Mouse (Mus musculus) gastrocnemius, postnatal 25 days (tissue): ENCODE data around the gene Lrrc8d. TPM values are rescaled to one million over a fixed set of nuclear protein-coding genes. Genes with fewer than 3 reads are reported as not detected.

Source experiments
- DNase-seq: peaks from one replicate; pipeline ENCODE4 v3.0.0; 2022
- total RNA-seq, 2 experiments: library from RNA; stranded (reverse); gene quantifications; 1 replicate in 1 of 2; 2 replicates in 1 of 2; pipeline ENCODE4 v1.2.3; 2021

Lrrc8d gene
- total RNA-seq, 2 experiments from 2014 or later: 4.5 to 4.7 TPM

DNA sequence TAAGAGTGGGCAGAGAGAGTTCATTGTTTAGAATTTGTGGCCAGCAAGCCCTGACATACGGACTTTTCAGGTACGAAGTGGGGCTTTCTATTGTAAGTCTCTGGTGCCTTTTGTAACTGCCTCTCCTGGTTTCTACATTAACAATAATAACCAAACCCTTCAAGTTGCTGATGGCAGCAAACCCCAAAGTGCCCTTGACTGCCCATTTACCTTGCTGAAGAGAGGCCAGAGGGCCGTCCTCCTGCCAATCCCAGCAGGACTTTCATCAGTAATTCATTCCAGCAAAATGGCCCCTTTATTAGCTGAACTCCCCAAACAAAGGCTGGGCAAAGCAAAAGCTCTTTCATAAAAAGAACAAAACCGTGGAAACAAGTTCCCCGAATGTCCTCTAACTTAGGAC lies 118.6 kb downstream of the Lrrc8d start:
- no peak for DNase-seq

- DNase-seq: no peak
Observed at GRCm38 (mm10) chr5:105821390-105821789, 121.6 kb downstream of the Lrrc8d start.

DNA sequence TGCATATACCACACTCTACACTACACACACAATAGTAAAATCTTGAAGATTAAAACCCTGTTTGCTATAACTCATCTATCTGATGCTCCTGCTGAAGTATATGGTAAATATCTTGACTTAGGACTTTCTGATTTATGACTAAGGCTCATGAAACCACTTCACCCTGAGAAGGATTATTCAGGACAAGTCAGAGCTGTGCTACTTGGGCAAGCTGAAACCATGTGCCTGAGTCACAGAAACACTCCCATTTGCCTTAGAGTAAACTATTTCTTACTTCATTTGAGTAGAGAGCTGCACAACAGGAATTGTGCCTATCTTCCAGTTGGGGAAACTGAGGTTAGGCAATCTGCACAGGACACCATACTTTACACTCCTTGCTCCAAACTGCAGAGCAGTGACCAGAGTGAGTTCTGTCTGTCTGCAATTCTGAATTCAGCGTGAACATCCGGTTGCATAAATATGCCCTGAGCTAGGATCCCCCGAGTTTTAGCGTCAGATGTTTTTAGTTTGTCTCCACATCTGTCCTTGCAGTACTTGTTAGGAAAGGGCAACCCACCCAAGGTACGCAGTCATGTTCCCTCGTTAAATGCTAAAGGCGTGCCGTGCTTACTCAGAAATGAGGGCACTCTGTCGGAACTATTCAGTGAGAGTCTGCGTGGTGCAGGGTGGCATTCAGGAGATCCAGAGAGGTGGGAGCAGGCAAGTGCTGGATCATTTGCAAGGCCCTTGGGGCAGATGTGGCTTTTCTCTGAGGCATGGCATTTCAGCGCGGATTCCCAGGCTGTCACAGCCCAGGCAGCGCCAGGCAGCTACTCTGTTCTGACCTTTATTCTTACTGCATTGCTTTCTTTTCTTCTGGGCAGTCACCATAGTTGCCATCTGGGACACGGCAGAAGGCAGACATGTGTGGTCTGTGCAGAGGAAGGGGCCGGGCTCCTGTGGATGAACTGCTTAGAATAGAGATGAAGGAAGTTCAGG lies 123.0 kb downstream of the Lrrc8d start:
- no peak for DNase-seq

DNA sequence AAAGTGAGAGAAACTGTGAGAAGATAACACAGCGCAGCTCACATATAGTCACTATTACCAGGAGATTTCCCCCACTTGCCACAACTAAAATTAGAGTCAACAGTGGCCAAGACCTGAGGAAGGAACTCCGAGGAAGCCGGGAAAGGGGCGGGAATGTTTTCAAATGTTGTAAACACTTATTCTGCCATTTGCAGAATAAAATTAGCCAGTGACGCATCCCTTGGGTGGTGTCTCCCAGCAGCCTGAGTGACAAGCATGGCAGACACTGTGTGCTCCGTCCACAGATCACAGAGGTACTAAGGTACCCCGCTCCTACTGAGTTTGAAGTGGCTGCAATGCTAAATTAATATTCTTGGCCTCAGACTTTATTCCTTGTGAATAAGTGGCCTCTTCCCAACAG lies 124.5 kb downstream of the Lrrc8d start:
- DNase-seq: no peak

DNA sequence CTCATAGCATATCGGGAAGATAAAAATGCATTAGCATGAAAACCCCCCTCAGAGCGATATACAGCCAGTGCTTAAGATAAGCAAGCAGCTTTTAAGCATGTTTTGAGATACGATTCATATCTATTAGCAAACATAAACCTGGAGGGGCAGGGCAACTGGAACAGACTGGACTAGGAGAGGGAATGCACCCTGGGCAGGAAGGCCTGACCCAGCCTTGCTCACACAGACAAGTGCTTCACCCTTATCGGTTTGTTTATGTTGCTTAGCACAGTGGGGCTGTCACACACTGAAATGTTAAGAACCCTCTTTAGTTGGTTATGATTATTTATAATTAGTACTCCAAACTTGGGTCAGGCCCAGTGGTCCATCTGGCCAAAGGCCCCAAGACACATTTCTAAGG lies 125.1 kb downstream of the Lrrc8d start:
- DNase-seq: no peak

DNA sequence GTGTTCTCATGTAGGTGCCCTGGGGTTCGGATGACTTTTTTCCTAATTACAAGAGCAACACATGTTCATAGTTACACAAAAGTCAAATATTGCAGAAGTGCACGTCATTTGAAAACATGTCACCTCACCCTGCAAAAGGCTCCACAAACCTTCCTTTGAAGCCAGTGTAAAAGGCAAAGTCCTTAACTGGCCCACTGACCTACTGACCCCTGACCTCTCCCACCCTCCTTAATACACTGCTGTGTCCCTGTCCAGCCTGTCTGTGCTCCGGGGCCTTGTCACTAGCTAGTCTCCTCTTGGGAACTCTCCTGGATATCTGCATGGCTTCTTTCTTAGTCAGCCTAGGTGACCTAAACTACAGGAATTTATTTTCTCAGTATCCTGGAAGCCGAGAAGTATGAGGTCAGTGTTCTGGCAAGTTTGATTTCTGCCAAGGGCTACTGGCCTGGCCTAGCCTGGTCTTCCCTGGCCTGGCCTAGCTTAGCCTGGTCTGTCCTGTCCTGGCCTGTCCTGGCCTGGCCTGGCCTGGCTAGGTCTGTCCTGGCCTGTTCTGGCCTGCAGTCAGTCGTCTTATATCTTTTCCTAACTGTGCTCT lies 127.2 kb downstream of the Lrrc8d start:
- DNase-seq: no peak

DNA sequence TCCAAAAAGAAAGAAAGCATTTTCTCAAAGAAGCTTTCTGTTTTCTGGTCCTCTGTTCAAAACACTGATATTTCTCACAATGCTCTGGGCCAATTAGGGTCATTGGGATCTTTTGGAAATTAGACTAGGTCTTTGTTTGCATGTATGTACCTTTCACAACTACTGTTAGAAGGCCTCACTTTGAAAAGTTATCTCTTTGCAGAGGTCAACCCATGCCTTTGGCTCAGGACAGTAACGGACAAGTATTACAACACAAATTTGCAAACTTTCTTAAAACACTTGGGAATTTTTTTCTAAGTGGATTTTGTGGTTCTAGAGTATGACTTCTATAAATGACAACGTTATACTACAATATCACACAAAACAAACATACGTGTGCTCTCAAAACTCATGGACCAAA lies 128.3 kb downstream of the Lrrc8d start:
- no peak for DNase-seq

GRCm38 (mm10) chr5:105829008-105829586 lies 129.3 kb downstream of the Lrrc8d start:
- no peak for DNase-seq

DNA sequence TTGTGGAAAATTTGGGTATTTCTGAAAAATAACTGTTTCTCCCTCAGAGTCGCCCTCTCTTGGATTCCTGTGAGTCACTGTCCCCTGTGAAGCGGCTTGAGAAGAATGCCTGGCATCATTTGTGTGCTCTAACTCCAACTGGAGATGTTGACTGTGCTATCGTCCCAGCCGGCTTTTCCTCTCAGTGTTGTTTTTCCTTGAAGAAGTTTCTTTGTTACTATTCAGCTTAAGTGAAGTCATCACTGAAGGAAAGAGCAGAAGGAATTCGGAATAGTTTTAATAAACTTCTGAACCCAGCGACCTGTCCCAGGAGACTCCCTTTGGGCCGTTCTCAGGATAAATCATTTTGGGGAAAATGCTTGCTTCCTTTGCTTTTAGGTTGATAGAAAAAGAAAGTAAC lies 132.4 kb downstream of the Lrrc8d start:
- peak; percentile 59 for DNase-seq

- DNase-seq: no peak
Observed at GRCm38 (mm10) chr5:105833923-105834322, 134.2 kb downstream of the Lrrc8d start.

- peak; percentile 68 for DNase-seq
Observed at GRCm38 (mm10) chr5:105836006-105836405, 136.2 kb downstream of the Lrrc8d start.

DNA sequence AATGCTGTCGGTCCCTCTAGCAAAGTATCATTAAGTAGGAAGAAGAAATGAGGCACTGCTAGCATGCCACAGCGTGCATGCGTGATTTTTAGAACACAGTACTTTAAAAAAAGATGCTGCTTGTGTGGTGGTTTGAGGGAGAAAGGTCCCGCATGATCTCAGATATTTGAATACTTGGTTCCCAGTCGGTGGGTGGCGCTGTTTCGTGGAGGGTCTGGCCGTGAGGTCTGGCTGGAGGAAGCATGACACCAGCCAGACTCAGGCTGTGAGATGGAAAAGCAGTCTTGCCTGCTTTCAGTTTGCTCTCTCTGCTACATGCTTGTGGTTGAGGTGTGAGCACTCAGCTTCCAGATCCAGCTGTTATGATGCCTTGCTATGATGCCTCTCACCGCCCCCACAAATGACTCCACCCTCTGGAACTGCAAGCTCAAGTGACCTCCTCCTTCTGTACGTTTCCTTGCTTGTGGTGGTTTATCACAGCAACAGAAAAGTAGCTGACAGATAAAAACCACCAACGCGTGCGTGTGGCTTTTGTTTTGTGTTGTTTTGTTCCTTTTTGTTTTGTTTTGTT lies 140.1 kb downstream of the Lrrc8d start:
- no peak for DNase-seq

DNA sequence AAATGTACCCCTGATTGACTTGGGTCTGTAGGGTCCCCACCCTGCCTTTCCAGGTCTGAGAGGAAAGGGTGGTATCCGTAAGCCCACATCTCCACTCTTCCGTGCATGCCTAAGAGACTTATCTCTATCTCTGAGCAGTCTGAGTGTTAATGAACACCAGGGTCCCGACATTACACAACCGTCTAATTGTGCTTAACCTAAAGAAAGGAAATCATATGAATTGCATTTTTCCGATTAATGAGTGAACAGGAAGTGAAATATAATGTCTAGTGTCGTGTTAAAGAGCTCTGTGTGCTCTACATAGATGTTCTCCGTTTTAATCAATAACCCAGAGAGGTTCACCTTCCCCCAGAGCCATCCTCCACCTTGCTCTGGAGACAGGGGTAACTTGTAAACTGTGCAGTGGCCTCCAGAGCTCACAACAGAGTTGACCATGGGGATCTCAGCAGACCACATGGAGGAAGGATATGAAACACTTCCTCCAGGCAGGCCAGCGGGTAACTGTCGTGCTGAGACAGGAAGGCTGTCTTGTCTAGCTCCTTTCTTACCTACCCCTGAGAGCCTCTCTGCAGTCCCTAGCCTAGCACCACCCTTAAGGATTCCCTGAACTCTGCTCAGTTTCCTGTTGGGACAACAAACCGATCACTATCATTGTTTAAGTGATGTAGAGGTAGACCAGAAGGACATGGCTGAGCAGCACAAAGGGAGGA lies 144.4 kb downstream of the Lrrc8d start:
- no peak for DNase-seq

- DNase-seq: no peak
Observed at GRCm38 (mm10) chr5:105845041-105845440, 145.3 kb downstream of the Lrrc8d start.

- no peak for DNase-seq
Observed at GRCm38 (mm10) chr5:105847726-105848125, 148.0 kb downstream of the Lrrc8d start.

- no peak for DNase-seq
Observed at GRCm38 (mm10) chr5:105849222-105849621, 149.5 kb downstream of the Lrrc8d start.

GRCm38 (mm10) chr5:105849643-105850042 lies 149.9 kb downstream of the Lrrc8d start:
- no peak for DNase-seq

DNA sequence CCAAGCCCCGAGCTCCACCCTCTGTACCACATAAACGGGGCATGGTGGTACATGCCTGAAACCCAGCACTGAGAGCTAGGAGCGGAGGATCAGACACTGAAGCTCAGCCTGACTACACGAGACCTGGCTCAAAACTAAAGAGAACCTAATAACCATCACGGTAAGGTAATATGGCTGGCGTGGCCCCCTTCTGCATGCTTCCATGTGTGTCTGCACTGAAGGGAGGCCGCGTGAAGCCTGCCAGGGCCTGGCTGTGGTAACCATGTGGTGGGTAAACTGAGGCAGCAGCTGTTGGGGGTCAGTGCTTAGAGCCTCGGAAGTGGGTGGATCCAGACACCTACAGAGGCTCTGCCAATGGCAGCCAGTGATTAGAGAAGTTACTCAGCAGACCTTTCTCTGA lies 153.5 kb downstream of the Lrrc8d start:
- DNase-seq: no peak

DNA sequence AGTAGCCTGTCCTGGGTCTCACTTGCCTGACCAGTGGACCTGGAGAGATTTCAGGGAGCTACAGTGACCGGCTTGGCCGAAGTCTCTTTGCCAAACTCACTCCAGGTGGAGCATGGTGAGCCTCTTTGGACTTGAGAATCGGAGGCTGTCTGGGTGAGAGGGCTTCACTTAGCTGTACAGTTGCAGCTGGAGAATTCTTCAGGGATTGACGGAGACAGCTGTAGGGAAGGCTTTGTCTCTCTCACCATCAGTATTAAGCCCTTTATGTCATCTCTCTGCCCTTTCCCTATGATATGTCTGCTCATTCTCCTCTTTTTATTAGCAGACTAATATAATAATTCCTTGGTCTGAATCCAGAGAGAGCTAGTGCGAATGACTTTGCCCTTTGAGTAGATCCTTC lies 157.7 kb downstream of the Lrrc8d start:
- DNase-seq: no peak

DNA sequence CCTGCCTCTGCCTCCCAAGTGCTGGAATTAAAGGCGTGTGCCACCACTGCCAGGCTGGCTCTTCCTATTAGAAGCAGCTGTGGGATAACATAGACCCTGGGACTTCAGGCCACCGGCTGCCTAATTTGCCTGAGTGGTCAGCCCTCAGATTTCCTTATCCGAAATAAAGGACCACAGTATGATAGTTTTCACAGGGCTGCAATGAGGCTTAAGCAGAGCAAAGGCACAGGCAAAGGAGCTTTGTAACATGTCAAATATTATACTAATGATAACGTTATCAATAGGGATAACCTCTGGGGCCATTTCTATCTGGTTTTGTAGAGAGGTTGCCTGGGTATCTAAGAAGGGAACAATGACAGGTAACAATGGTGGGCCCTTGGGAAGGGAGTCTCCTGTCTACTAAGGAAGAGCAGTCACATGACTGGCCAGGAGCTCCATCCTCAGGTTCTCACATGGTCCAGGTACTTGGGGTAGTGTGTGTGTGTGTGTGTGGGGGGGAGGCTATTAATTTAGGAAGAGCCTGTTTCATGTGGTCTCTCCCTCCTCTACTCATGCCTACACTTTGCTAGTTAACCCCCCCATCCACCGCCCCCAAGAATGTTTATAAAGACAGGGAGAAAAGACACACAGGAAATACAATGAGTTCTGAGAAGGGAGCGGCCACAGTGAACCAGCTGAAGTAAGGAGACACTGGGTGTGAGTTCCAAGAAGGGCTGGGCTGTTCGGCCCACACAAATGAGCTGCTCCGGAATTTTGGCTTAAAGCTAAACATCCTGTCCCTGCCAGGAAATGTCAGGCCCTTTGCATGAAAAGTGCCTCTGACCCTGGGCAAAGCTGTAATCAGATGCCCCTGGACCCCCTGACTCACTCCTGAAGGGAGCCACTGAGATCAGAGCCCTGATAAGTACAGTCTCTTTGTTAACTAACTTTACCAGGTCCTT lies 159.3 kb downstream of the Lrrc8d start:
- peak; percentile 30 for DNase-seq
